ENCODE assay signal across 7 mouse cellular contexts in the genomic region with DNA sequence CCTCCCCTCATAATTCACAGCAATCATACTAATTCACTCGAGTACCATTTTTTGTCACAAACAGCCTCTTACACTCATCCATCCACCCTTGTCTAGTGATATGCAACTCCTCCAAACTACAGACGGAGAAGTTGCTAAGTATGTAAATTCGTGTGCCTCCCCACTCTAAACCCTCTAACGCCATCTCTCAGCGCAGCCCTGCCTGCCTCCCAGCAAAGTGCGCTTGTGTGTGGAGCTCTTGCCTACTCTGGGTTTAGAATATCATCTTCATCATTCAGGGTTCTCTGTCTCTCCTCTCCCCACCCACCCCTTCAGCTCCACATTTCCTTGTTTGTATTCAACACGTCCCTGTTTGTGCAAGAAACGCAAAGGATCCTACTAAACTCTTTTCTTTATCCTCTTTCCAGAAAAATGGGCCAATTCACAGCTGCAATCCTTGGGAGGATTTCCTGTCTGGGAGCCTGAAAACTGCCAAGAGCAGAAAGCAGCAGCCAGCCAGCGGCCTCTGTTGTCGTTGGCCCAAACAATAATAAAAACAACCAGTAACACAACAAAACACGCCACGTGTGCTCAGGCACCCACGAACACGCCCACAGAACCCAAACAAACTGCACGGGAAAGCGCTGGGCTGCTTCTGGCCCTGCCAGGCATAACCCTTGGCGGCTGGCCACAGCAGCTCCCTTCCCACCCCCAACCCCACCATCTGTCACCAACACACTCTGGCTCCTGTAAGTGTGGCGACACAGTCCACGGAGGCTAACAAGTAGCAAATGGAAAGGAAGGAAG.
DNase-seq lines count a peak whose midpoint lies in the region; ATAC-seq and TF ChIP-seq lines count a peak whose summit lies in the region.

No protein-coding gene starts in this region.

- ATAC-seq in embryonic facial prominence, embryonic 13.5 days (ENCODE audit: insufficient number of reproducible peaks, insufficient read depth, low FRiP score, low TSS enrichment, low read depth), result no peak
- ATAC-seq in midbrain, postnatal 0 days (ENCODE audit: low FRiP score), result no peak; the same call in 1 of the 2 replicates

- no peak for TF ChIP-seq CTCF in heart, adult 2 months (IDR thresholded peaks at IDR 0.05)
- TF ChIP-seq CTCF in midbrain, postnatal 0 days (IDR thresholded peaks at IDR 0.05), result no peak

- no peaks in the 10 kb centered on the region for H3K36me3 ChIP-seq in embryonic facial prominence, embryonic 13.5 days
- no peaks in the 10 kb centered on the region for H3K36me3 ChIP-seq in heart, adult 2 months (ENCODE audit: control insufficient read depth, insufficient read depth, low read length)
- H3K36me3 ChIP-seq in limb, embryonic 10.5 days, result no peaks in the 10 kb centered on the region
- no peaks in the 10 kb centered on the region for H3K36me3 ChIP-seq in midbrain, postnatal 0 days (ENCODE audit: insufficient read depth, low read length)

- H3K4me2 ChIP-seq in embryonic facial prominence, embryonic 13.5 days, result peak overlapping the region; percentile 59
- H3K4me2 ChIP-seq in midbrain, postnatal 0 days (ENCODE audit: low read depth, low read length, poor library complexity, severe bottlenecking), result peak overlapping the region; percentile 28; the same call in 1 of the 2 replicates

- no peaks in the 10 kb centered on the region for H3K27me3 ChIP-seq in embryonic facial prominence, embryonic 13.5 days
- H3K27me3 ChIP-seq in heart, adult 2 months (ENCODE audit: control insufficient read depth, insufficient read depth, low read length), result no peaks in the 10 kb centered on the region
- H3K27me3 ChIP-seq in limb, embryonic 10.5 days (ENCODE audit: low read depth, poor library complexity, severe bottlenecking), result no peaks in the 10 kb centered on the region
- H3K27me3 ChIP-seq in midbrain, postnatal 0 days (ENCODE audit: insufficient read depth, low read length), result no peaks in the 10 kb centered on the region

- peaks cover 9% of the 10 kb centered on the region for H3K4me1 ChIP-seq in brown adipose tissue, adult 24 weeks (ENCODE audit: control insufficient read depth, insufficient read depth, insufficient read length, low read length)
- H3K4me1 ChIP-seq in embryonic facial prominence, embryonic 13.5 days, result peaks cover 14% of the 10 kb centered on the region
- peaks cover 3% of the 10 kb centered on the region for H3K4me1 ChIP-seq in heart, adult 2 months (ENCODE audit: control insufficient read depth, insufficient read depth, low read length)
- peaks cover 20% of the 10 kb centered on the region for H3K4me1 ChIP-seq in limb, embryonic 10.5 days
- no peaks in the 10 kb centered on the region for H3K4me1 ChIP-seq in midbrain, postnatal 0 days (ENCODE audit: insufficient read depth, low read length)

- TF ChIP-seq POLR2A in heart, adult 2 months (IDR thresholded peaks at IDR 0.05; ENCODE audit: insufficient read depth, low read depth, low read length), result no peak

- peak overlapping the region; percentile 48 for H3K4me3 ChIP-seq in brown adipose tissue, adult 24 weeks (ENCODE audit: insufficient read depth, low read depth, low read length)
- peak overlapping the region; percentile 32 for H3K4me3 ChIP-seq in embryonic facial prominence, embryonic 13.5 days
- peak overlapping the region; percentile 26; the same call in 1 of the 2 replicates for H3K4me3 ChIP-seq in heart, adult 2 months
- H3K4me3 ChIP-seq in limb, embryonic 10.5 days, result peak overlapping the region; percentile 36
- peak overlapping the region; percentile 12; the same call in 1 of the 2 replicates for H3K4me3 ChIP-seq in midbrain, postnatal 0 days (ENCODE audit: low read depth, low read length)

- intact Hi-C loops in heart, adult 2 months (cut with DNase I), result no loop called here

- no peak for TF ChIP-seq EP300 in heart, adult 2 months (IDR thresholded peaks at IDR 0.05; ENCODE audit: insufficient read depth, low read depth, low read length)

- no peak overlapping the region for H3K27ac ChIP-seq in brown adipose tissue, adult 24 weeks (replicated peaks; ENCODE audit: low read depth, low read length)
- peak overlapping the region; percentile 51; the same call in 1 of the 2 replicates for H3K27ac ChIP-seq in embryonic facial prominence, embryonic 13.5 days
- H3K27ac ChIP-seq in heart, adult 2 months, result no peak overlapping the region
- H3K27ac ChIP-seq in limb, embryonic 10.5 days, result peak overlapping the region; percentile 82
- no peak overlapping the region for H3K27ac ChIP-seq in midbrain, postnatal 0 days (ENCODE audit: low read depth, low read length)

- 21% methylated on average over 19 of the region's 19 CpGs for WGBS in embryonic facial prominence, embryonic 13.5 days
- 21% methylated on average over 19 of the region's 19 CpGs for WGBS in heart, adult 2 months
- 43% methylated on average over 19 of the region's 19 CpGs for WGBS in limb, embryonic 10.5 days
- 43% methylated on average over 19 of the region's 19 CpGs for WGBS in midbrain, postnatal 0 days

- DNase-seq in heart, adult 2 months, result peak; percentile 63 to 69
- DNase-seq in kidney, adult 11 months, result peak; percentile 19
- peak; percentile 62 for DNase-seq in limb, embryonic 10.5 days (ENCODE audit: low spot score)
- DNase-seq in midbrain, postnatal 0 days (ENCODE audit: low spot score), result peak; percentile 87
- DNase-seq in spleen, adult 18-20 months, result no peak

- no peaks in the 10 kb centered on the region for H3K9me3 ChIP-seq in embryonic facial prominence, embryonic 13.5 days
- H3K9me3 ChIP-seq in limb, embryonic 10.5 days (replicated peaks), result no peaks in the 10 kb centered on the region
- no peaks in the 10 kb centered on the region for H3K9me3 ChIP-seq in midbrain, postnatal 0 days (ENCODE audit: low read length)

- H3K9ac ChIP-seq in embryonic facial prominence, embryonic 13.5 days, result peak overlapping the region; percentile 51; the same call in 1 of the 2 replicates
- peak overlapping the region; percentile 9 for H3K9ac ChIP-seq in heart, adult 2 months (ENCODE audit: low read depth, low read length)
- no peak overlapping the region for H3K9ac ChIP-seq in midbrain, postnatal 0 days (replicated peaks; ENCODE audit: low read length, poor library complexity, severe bottlenecking)

- H3K79me2 ChIP-seq in heart, adult 2 months (replicated peaks; ENCODE audit: control insufficient read depth, insufficient read depth, low read length), result no peaks in the 10 kb centered on the region

Comparison
In these comparisons a context has a peak if more than half of its experiments do, and no peak if none do; other contexts are left out.
1. H3K27ac ChIP-seq: peak in embryonic facial prominence, embryonic 13.5 days (single experiment) and limb, embryonic 10.5 days (single experiment); none in brown adipose tissue, adult 24 weeks (single experiment), heart, adult 2 months (single experiment) and midbrain, postnatal 0 days (single experiment).
2. DNase-seq: peak in heart, adult 2 months (2 of 2), kidney, adult 11 months (single experiment), limb, embryonic 10.5 days (single experiment) and midbrain, postnatal 0 days (single experiment); none in spleen, adult 18-20 months (0 of 2).
3. Peak in every context shown above with its lines, with median percentiles within 50 percentile points of each other: H3K4me3 ChIP-seq.